Mouse (Mus musculus) olfactory bulb, adult 2 months (tissue): ENCODE measurements around the gene D430042O09Rik. TPM values are rescaled to one million over a fixed set of nuclear protein-coding genes. Genes with fewer than 3 reads are reported as not detected.

Source experiments
- H3K27ac ChIP-seq: fragments of 200-500 bp; 2 replicates; pipeline ENCODE4 v1.5.1; 2012; ENCODE audit warnings: low read depth, low read length; ENCODE audit not compliant: insufficient read depth
- H3K4me1 ChIP-seq: fragments of 200-500 bp; 2 replicates; pipeline ENCODE4 v1.6.1; 2012; ENCODE audit warnings: low read length; ENCODE audit not compliant: control insufficient read depth, insufficient read depth
- H3K4me3 ChIP-seq: fragments of 200-500 bp; 2 replicates; pipeline ENCODE4 v1.5.1; 2012; ENCODE audit warnings: mild to moderate bottlenecking, low read depth, low read length, moderate library complexity; ENCODE audit not compliant: insufficient read depth
- CTCF ChIP-seq: fragments of 200-500 bp; IDR thresholded peaks from 2 replicates; pipeline ENCODE4 v1.5.1; 2012; ENCODE audit warnings: low read depth, mild to moderate bottlenecking, low read length, moderate library complexity; ENCODE audit not compliant: insufficient read depth
- POLR2A ChIP-seq: fragments of 200-500 bp; IDR thresholded peaks from 2 replicates; pipeline ENCODE4 v1.6.1; 2012; ENCODE audit warnings: mild to moderate bottlenecking, low read depth, low read length, moderate library complexity; ENCODE audit not compliant: insufficient read depth
- WGBS: fragments of 180-500 bp; shearing (Covaris S2); methylation state at CpG from one replicate; pipeline ENCODE4 v1.1.7; 2018; 5-methylcytosine and 5-hydroxymethylcytosine counted together
- polyA plus RNA-seq: library from polyadenylated mRNA; stranded (reverse); fragments of >200 nt; gene quantifications from 2 replicates; pipeline ENCODE4 v1.2.4, GENCODE M21; 2012; ENCODE audit warnings: low replicate concordance; ENCODE audit not compliant: missing spikeins, insufficient read depth, insufficient read length

D430042O09Rik gene
- polyA plus RNA-seq, 1 experiment: 351 TPM

GRCm38 (mm10) chr7:125888373-125888772, 180.7 kb downstream of the D430042O09Rik start:
- Histone ChIP-seq H3K4me1 (peaks cover 21% of the 10 kb centered on the region), H3K27ac (no peak overlapping the region), H3K4me3 (no peak overlapping the region)
- 24% methylated on average over 12 of the region's 12 CpGs for WGBS
- TF ChIP-seq CTCF (no peak), POLR2A (no peak)

GRCm38 (mm10) chr7:125893621-125894020, 185.9 kb downstream of the D430042O09Rik start:
- no peak overlapping the region for H3K27ac ChIP-seq
- 96% methylated on average over 5 of the region's 5 CpGs for WGBS
- TF ChIP-seq CTCF (no peak), POLR2A (no peak)

GRCm38 (mm10) chr7:125897059-125897458, 189.4 kb downstream of the D430042O09Rik start:
- H3K4me1 ChIP-seq: peaks cover 22% of the 10 kb centered on the region
- TF ChIP-seq CTCF (no peak), POLR2A (no peak)
- no peak overlapping the region for H3K27ac ChIP-seq
- WGBS: 86% methylated on average over 4 of the region's 4 CpGs
- no peak overlapping the region for H3K4me3 ChIP-seq

More at GRCm38 (mm10) chr7:125893621-125894020, 185.9 kb downstream of the D430042O09Rik start:
- peaks cover 3% of the 10 kb centered on the region for H3K4me1 ChIP-seq
- no peak overlapping the region for H3K4me3 ChIP-seq

- H3K27ac ChIP-seq: no peak overlapping the region
- WGBS: 25% methylated on average over 7 of the region's 7 CpGs
- H3K4me3 ChIP-seq: no peak overlapping the region
- H3K4me1 ChIP-seq: peaks cover 22% of the 10 kb centered on the region
- no peak for TF ChIP-seq CTCF
Measured at GRCm38 (mm10) chr7:125899036-125899435, 191.3 kb downstream of the D430042O09Rik start.

GRCm38 (mm10) chr7:125899916-125900315, 192.2 kb downstream of the D430042O09Rik start:
- no peak overlapping the region for H3K4me3 ChIP-seq
- no peak for TF ChIP-seq CTCF
- no peak for TF ChIP-seq POLR2A
- H3K4me1 ChIP-seq: peaks cover 22% of the 10 kb centered on the region
- no peak overlapping the region for H3K27ac ChIP-seq
- WGBS: 72% methylated on average over 2 of the region's 2 CpGs

DNA sequence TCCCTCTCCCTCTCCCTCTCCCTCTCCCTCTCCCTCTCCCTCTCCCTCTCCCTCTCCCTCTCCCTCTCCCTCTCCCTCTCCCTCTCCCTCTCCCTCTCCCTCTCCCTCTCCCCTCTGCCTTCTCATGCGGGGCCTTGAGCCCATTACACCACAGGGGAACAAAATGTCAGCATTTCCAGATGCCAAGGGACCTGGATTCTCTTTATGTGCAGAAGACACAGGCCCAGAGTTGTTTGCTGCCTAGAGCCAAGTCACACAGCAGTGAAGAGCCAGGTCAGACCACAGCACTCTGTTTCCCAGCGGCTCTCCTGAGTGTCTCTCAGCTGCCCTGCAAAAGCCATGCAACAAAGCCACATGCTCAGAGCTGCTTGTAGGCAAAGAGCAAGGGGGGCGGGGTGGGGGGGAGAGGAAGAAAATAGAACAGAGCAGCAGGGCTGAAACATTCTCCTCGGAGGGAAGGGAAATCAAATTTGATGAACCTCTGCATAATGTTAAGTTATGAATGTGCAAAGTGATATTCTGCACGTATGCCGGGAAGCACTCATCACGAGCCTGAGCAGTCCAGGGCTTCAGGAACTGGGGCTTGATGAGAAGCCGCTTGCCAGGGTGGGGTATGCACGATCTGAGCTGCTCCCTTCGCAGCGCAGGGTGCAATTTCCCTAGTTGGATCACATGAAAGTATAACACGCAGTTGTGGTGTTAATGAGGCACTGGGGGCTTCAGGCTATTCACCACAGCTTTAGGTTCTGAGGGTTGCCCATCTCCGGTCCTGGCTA, 192.9 kb downstream of the D430042O09Rik start:
- no peak for TF ChIP-seq CTCF
- peaks cover 22% of the 10 kb centered on the region for H3K4me1 ChIP-seq
- 43% methylated on average over 13 of the region's 13 CpGs for WGBS
- H3K27ac ChIP-seq: no peak overlapping the region
- H3K4me3 ChIP-seq: no peak overlapping the region

GRCm38 (mm10) chr7:125920801-125921200, 213.1 kb downstream of the D430042O09Rik start:
- Histone ChIP-seq H3K4me1 (peaks cover 3% of the 10 kb centered on the region), H3K4me3 (no peak overlapping the region), H3K27ac (no peak overlapping the region)
- 81% methylated on average over 5 of the region's 5 CpGs for WGBS
- TF ChIP-seq CTCF: no peak
- TF ChIP-seq POLR2A: no peak

- Histone ChIP-seq H3K27ac (no peak overlapping the region), H3K4me3 (no peak overlapping the region), H3K4me1 (peaks cover 3% of the 10 kb centered on the region)
- 86% methylated on average over 5 of the region's 5 CpGs for WGBS
- TF ChIP-seq POLR2A (no peak), CTCF (no peak)
Measured at GRCm38 (mm10) chr7:125924044-125924443, 216.4 kb downstream of the D430042O09Rik start.

Other genes with a start within 250 kb of the D430042O09Rik start
- not detected in 2 replicates for gene Nsmce1, start 216.3 kb upstream of the D430042O09Rik start, polyA plus RNA-seq
- gene Il4ra, start 155.8 kb upstream of the D430042O09Rik start, polyA plus RNA-seq: not detected in 2 replicates
- not detected in 2 replicates for gene Il21r, start 104.5 kb upstream of the D430042O09Rik start, polyA plus RNA-seq
- gene Gtf3c1, start 108 bp upstream of the D430042O09Rik start, polyA plus RNA-seq: not detected in 2 replicates